Mouse (Mus musculus) adrenal gland, adult (tissue): ENCODE measurements at regions not wholly inside any gene's neighbourhood (a gene's known extent, or its start where the extent isn't known, plus 50 kb on each side); places are given as distances from the start of the nearest gene placed in this dataset.
"Not testable (repeated sequence)": the region's sequence is repeated elsewhere in the genome, so short reads cannot be mapped to it uniquely, and the experiment has no call there.

Source experiments
- DNase-seq, 2 experiments: peaks; one replicate each; pipeline ENCODE4 v3.0.0; 2022 to 2023; ENCODE audit warnings: low spot score in 1 of 2; ENCODE audit not compliant: inconsistent age in 2 of 2

GRCm38 (mm10) chr10:37724994-37725393, 586.3 kb upstream of the Marcks start:
- DNase-seq, result not testable (repeated sequence)

GRCm38 (mm10) chr10:37720748-37721147, 582.0 kb upstream of the Marcks start:
- no peak for DNase-seq

GRCm38 (mm10) chr10:37716946-37717345, 578.2 kb upstream of the Marcks start:
- no peak for DNase-seq

GRCm38 (mm10) chr10:37711459-37711858, 572.7 kb upstream of the Marcks start:
- DNase-seq, result no peak

GRCm38 (mm10) chr10:37694041-37694690, 555.4 kb upstream of the Marcks start:
- DNase-seq, result no peak

- no peak for DNase-seq
Observed at GRCm38 (mm10) chr10:37692851-37693250, 554.1 kb upstream of the Marcks start.

GRCm38 (mm10) chr10:37691939-37692338, 553.2 kb upstream of the Marcks start:
- DNase-seq, result no peak

GRCm38 (mm10) chr10:37683101-37683500, 544.4 kb upstream of the Marcks start:
- DNase-seq, result no peak

GRCm38 (mm10) chr10:37680601-37681000, 541.9 kb upstream of the Marcks start:
- no peak for DNase-seq

GRCm38 (mm10) chr10:37677826-37678225, 539.1 kb upstream of the Marcks start:
- DNase-seq, result no peak

- DNase-seq, result no peak
Observed at GRCm38 (mm10) chr10:37668827-37669226, 530.1 kb upstream of the Marcks start.

- DNase-seq, result no peak
Observed at GRCm38 (mm10) chr10:37667031-37667745, 528.5 kb upstream of the Marcks start.

GRCm38 (mm10) chr10:37666535-37666934, 527.8 kb upstream of the Marcks start:
- DNase-seq, result no peak

- no peak for DNase-seq
Observed at GRCm38 (mm10) chr10:37637001-37637562, 498.4 kb upstream of the Marcks start.

- no peak for DNase-seq
Observed at GRCm38 (mm10) chr10:37636421-37636820, 497.7 kb upstream of the Marcks start.

- no peak for DNase-seq
Observed at GRCm38 (mm10) chr10:37630403-37630802, 491.7 kb upstream of the Marcks start.

GRCm38 (mm10) chr10:37627900-37628299, 489.2 kb upstream of the Marcks start:
- no peak for DNase-seq

GRCm38 (mm10) chr10:37626758-37627201, 488.1 kb upstream of the Marcks start:
- DNase-seq, result no peak

- DNase-seq, result no peak
Observed at GRCm38 (mm10) chr10:37625972-37626757, 487.4 kb upstream of the Marcks start.

GRCm38 (mm10) chr10:37623041-37623440, 484.3 kb upstream of the Marcks start:
- DNase-seq, result no peak

- DNase-seq, result no peak
Observed at GRCm38 (mm10) chr10:37618606-37619005, 479.9 kb upstream of the Marcks start.
